Mouse (Mus musculus) bone marrow, adult 2 months (tissue): Measurements from ENCODE around the gene Fry.

Experiments
- CTCF ChIP-seq: fragments of 200-500 bp; IDR thresholded peaks from 2 replicates; pipeline ENCODE4 v1.5.1; 2011; ENCODE audit warnings: low read length, control low read depth; ENCODE audit not compliant: control insufficient read depth, insufficient read depth
- POLR2A ChIP-seq: fragments of 200-500 bp; IDR thresholded peaks from 2 replicates; pipeline ENCODE4 v1.6.1; 2011; ENCODE audit warnings: low read depth, mild to moderate bottlenecking, control low read depth, low read length, borderline replicate concordance; ENCODE audit not compliant: control insufficient read depth

DNA sequence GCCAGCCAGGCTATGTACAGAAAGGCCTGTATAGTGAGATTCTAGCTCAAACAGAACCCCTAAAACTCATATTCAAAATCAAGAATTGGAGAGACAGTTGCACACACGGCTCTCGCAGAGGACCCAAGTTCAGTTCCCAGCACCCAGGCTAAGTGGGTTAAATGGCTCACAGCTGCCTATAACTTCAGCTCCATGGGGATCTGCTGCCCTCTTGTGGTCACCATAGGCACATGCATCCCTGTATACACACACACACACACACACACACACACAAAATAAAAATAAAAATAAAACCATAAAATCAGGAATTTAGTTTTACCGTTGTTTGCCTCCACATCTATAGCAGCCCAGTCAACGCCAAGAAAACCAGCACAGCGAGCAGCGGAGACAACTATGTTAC lies 276.2 kb downstream of the Fry start:
- TF ChIP-seq CTCF = 0 out of 2 replicates have a peak, but pooled peaks have one; percentile 24
- TF ChIP-seq POLR2A = no peak
